Mouse (Mus musculus) midbrain, embryonic 14.5 days (tissue): ENCODE measurements around the gene Dab1. TPM values are rescaled to one million over a fixed set of nuclear protein-coding genes. Genes with fewer than 3 reads are reported as not detected.

ENCODE experiments used
- ATAC-seq: fragments of 200-750 bp; cut with Nextera tagmentation; 2 replicates; pipeline ENCODE4 v1.8.0; 2017; ENCODE audit warnings: moderate number of reproducible peaks, moderate library complexity; ENCODE audit not compliant: low FRiP score, low TSS enrichment
- DNase-seq: peaks from one replicate; pipeline ENCODE4 v3.0.0-alpha.2; 2015
- H3K27ac ChIP-seq: fragments of 300-500 bp; sonication (generic); replicated peaks from 2 replicates; pipeline ENCODE4 v1.5.1; 2014; ENCODE audit warnings: mild to moderate bottlenecking, low read depth, low read length, moderate library complexity
- H3K27me3 ChIP-seq: fragments of 300-500 bp; sonication (generic); 2 replicates; pipeline ENCODE4 v1.6.1; 2014; ENCODE audit warnings: low read length, control low read depth, mixed read lengths; ENCODE audit not compliant: control insufficient read depth, insufficient read depth
- H3K36me3 ChIP-seq: fragments of 300-500 bp; sonication (generic); 2 replicates; pipeline ENCODE4 v1.6.1; 2014; ENCODE audit warnings: low read length, control low read depth; ENCODE audit not compliant: control insufficient read depth, insufficient read depth
- H3K4me1 ChIP-seq: fragments of 300-500 bp; sonication (generic); 2 replicates; pipeline ENCODE4 v1.6.1; 2014; ENCODE audit warnings: mild to moderate bottlenecking, antibody characterized with exemption, low read length, control low read depth; ENCODE audit not compliant: control insufficient read depth, insufficient read depth
- H3K4me2 ChIP-seq: fragments of 300-500 bp; sonication (generic); 2 replicates; pipeline ENCODE4 v1.6.1; 2014; ENCODE audit warnings: mild to moderate bottlenecking, low read length, moderate library complexity
- H3K4me3 ChIP-seq: fragments of 300-500 bp; sonication (generic); replicated peaks from 2 replicates; pipeline ENCODE4 v1.5.1; 2014; ENCODE audit warnings: low read depth, low read length
- H3K9ac ChIP-seq: fragments of 300-500 bp; sonication (generic); replicated peaks from 2 replicates; pipeline ENCODE4 v1.6.1; 2014; ENCODE audit warnings: mild to moderate bottlenecking, low read length, moderate library complexity
- H3K9me3 ChIP-seq: fragments of 300-500 bp; sonication (generic); 2 replicates; pipeline ENCODE4 v1.6.1; 2016; ENCODE audit warnings: low read length, control low read depth, mixed read lengths; ENCODE audit not compliant: control insufficient read depth
- WGBS: fragments of 180-500 bp; shearing (Covaris S2); extraction: QIAGEN DNeasy Blood & Tissue Kit; methylation state at CpG from one replicate; pipeline ENCODE4 v1.1.7; 2014; 5-methylcytosine and 5-hydroxymethylcytosine counted together
- polyA plus RNA-seq: library from polyadenylated mRNA; unstranded; fragments of >200 nt; fragmentation: Nextera tagmentation; extraction: Ambion mirVana; gene quantifications from 2 replicates; pipeline ENCODE4 v1.2.1, GENCODE M21; 2014

Dab1 gene
- polyA plus RNA-seq, 1 experiment from 2014 or later = 146 TPM

DNA sequence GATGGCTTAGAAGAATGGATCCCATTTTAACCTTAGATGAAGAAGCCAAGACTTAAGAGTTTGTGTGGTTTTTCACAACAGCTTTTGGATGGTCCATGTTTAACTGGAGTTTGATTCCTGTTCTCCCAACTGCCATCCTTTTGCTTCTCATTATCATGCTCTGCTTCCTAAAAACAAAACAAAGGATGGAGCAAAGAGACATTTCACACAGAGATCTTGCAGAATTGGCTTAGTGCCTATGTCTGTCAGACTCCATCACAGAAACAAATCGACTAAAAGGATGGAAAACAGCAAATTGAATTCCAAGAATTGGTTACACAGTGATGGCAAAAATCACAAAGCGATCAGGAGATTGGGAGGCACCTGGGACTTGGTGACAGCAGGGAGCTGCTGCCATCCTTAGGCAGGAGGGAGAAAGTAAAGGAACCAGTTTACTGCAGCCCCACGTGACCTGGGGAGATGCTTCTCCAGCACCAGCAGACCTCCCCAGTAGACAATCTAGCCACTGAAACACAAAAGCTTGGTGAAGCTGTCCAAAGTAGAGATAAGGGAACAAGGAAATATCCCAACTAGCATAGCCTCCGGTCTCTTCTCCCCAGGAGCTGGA is 132.2 kb downstream of the Dab1 start:
- Histone ChIP-seq H3K27ac (no peak overlapping the region), H3K4me3 (no peak overlapping the region), H3K4me1 (no peaks in the 10 kb centered on the region), H3K36me3 (no peaks in the 10 kb centered on the region), H3K9ac (no peak overlapping the region), H3K9me3 (no peaks in the 10 kb centered on the region), H3K27me3 (no peaks in the 10 kb centered on the region), H3K4me2 (no peak overlapping the region)
- DNase-seq = no peak
- WGBS = 51% methylated on average over 4 of the region's 4 CpGs
- no peak for ATAC-seq

GRCm38 (mm10) chr4:103754561-103754960 is 135.4 kb downstream of the Dab1 start:
- Histone ChIP-seq H3K4me2 (no peak overlapping the region), H3K9ac (no peak overlapping the region), H3K27ac (no peak overlapping the region), H3K36me3 (no peaks in the 10 kb centered on the region), H3K27me3 (no peaks in the 10 kb centered on the region), H3K9me3 (no peaks in the 10 kb centered on the region), H3K4me3 (no peak overlapping the region), H3K4me1 (no peaks in the 10 kb centered on the region)
- WGBS = 74% methylated on average over 7 of the region's 7 CpGs
- no peak for ATAC-seq
- DNase-seq = peak; percentile 32

GRCm38 (mm10) chr4:103757241-103757640 is 138.1 kb downstream of the Dab1 start:
- no peaks in the 10 kb centered on the region for H3K27me3 ChIP-seq
- WGBS = 57% methylated on average over 3 of the region's 3 CpGs
- DNase-seq (peak; percentile 21), ATAC-seq (no peak)
- H3K9ac ChIP-seq = no peak overlapping the region
- H3K4me1 ChIP-seq = no peaks in the 10 kb centered on the region
- no peak overlapping the region for H3K27ac ChIP-seq
- H3K36me3 ChIP-seq = no peaks in the 10 kb centered on the region
- H3K9me3 ChIP-seq = no peaks in the 10 kb centered on the region
- H3K4me3 ChIP-seq = no peak overlapping the region
- no peak overlapping the region for H3K4me2 ChIP-seq

DNA sequence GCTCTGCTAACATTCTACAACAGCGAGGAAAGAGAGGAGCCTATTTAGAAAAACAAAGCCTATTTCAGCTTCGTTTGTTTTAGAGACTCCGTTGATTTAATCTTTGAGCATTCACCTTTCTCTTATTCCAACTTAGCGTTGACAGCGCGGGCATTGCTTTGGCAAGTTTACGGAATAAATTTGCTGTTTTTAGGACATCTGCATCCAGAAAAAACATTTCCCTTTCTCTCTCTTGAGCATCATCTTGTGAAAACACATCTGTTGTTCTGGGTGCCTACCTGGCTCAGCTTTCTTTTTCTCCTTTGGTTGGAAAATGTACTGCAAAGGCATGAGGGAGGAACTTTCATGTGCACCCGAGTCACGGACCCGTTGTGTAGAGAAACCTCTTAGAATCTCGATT is 143.3 kb downstream of the Dab1 start:
- Histone ChIP-seq H3K4me2 (no peak overlapping the region), H3K9ac (no peak overlapping the region), H3K27me3 (no peaks in the 10 kb centered on the region), H3K36me3 (no peaks in the 10 kb centered on the region), H3K27ac (no peak overlapping the region), H3K4me1 (no peaks in the 10 kb centered on the region), H3K9me3 (no peaks in the 10 kb centered on the region), H3K4me3 (no peak overlapping the region)
- DNase-seq (no peak), ATAC-seq (no peak)
- 90% methylated on average over 11 of the region's 11 CpGs for WGBS

DNA sequence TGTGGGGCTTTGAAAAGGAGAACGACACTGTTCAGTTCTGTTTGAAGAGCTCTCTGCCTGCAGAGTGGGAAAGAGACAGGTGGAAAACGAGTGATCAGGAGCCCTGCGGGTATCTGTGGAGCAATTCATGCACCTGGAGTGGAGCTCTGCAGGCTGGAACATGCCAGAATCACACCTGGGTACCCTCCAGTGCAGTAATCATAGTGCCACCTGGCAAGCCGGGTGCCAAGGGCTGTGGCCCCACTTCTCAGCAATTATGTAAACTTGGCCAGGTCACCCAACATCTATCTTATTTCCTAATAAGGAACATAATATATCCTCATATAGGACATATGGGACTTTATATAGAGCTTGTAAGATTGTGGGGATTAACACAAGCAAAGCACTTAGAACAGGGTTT is 156.6 kb downstream of the Dab1 start:
- Histone ChIP-seq H3K4me1 (no peaks in the 10 kb centered on the region), H3K9me3 (no peaks in the 10 kb centered on the region), H3K4me3 (no peak overlapping the region), H3K27me3 (no peaks in the 10 kb centered on the region), H3K36me3 (no peaks in the 10 kb centered on the region), H3K9ac (no peak overlapping the region), H3K27ac (no peak overlapping the region), H3K4me2 (no peak overlapping the region)
- ATAC-seq (no peak), DNase-seq (no peak)
- WGBS = 78% methylated on average over 4 of the region's 4 CpGs

GRCm38 (mm10) chr4:103781398-103781797 is 162.2 kb downstream of the Dab1 start:
- Histone ChIP-seq H3K4me3 (no peak overlapping the region), H3K36me3 (no peaks in the 10 kb centered on the region), H3K9me3 (no peaks in the 10 kb centered on the region), H3K27me3 (no peaks in the 10 kb centered on the region), H3K27ac (no peak overlapping the region), H3K4me1 (no peaks in the 10 kb centered on the region), H3K4me2 (no peak overlapping the region), H3K9ac (no peak overlapping the region)
- ATAC-seq (no peak), DNase-seq (peak; percentile 53)
- WGBS = 54% methylated on average over 4 of the region's 4 CpGs

- no peak overlapping the region for H3K9ac ChIP-seq
- peak; percentile 17 for DNase-seq
- no peak for ATAC-seq
- 89% methylated on average over 7 of the region's 7 CpGs for WGBS
- no peaks in the 10 kb centered on the region for H3K9me3 ChIP-seq
- H3K4me2 ChIP-seq = no peak overlapping the region
- no peak overlapping the region for H3K4me3 ChIP-seq
- H3K36me3 ChIP-seq = no peaks in the 10 kb centered on the region
- no peaks in the 10 kb centered on the region for H3K27me3 ChIP-seq
- H3K27ac ChIP-seq = no peak overlapping the region
- no peaks in the 10 kb centered on the region for H3K4me1 ChIP-seq
Observed at GRCm38 (mm10) chr4:103783561-103784247, 164.5 kb downstream of the Dab1 start.

GRCm38 (mm10) chr4:103793589-103794312 is 174.6 kb downstream of the Dab1 start:
- ATAC-seq = no peak

More at GRCm38 (mm10) chr4:103793589-103794312, 174.6 kb downstream of the Dab1 start:
- H3K36me3 ChIP-seq = no peaks in the 10 kb centered on the region
- H3K9me3 ChIP-seq = no peaks in the 10 kb centered on the region
- no peak overlapping the region for H3K4me2 ChIP-seq
- H3K4me1 ChIP-seq = peaks cover 13% of the 10 kb centered on the region; the same call in 1 of the 2 replicates
- H3K9ac ChIP-seq = no peak overlapping the region
- no peak overlapping the region for H3K27ac ChIP-seq
- H3K27me3 ChIP-seq = no peaks in the 10 kb centered on the region
- whole genome bisulfite sequencing = 90% methylated on average over 8 of the region's 8 CpGs
- no peak for DNase-seq
- no peak overlapping the region for H3K4me3 ChIP-seq
